Mouse (Mus musculus) urinary bladder, adult 2 months (tissue): ENCODE measurements at regions not wholly inside any gene's neighbourhood (a gene's known extent, or its start where the extent isn't known, plus 50 kb on each side); places are given as distances from the start of the nearest gene placed in this dataset.

Source experiments
- DNase-seq: peaks from one replicate; pipeline ENCODE4 v3.0.0; 2022; ENCODE audit warnings: low spot score

GRCm38 (mm10) chr4:105911678-105912077 is 122.0 kb downstream of the Gm12728 start:
- DNase-seq, result no peak

DNA sequence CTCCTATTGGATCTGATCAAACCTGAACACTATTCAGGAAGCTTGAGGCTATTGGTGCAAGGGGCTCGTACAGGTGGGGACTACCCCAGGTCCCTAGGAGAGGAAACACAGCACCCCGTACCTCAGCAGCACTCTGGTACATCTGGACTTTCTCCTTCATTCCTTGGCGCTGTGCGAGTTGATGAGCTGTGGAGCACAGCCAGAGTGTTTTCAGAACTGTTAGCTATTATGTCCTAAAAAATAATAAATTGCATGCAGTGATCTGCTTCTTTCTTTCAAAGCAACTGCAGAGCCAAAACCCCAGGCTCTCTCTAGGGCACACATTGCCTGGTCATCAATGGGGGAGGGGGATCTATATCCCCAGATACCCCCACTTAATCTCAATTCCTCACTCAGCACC is 122.6 kb downstream of the Gm12728 start:
- DNase-seq, result no peak

DNA sequence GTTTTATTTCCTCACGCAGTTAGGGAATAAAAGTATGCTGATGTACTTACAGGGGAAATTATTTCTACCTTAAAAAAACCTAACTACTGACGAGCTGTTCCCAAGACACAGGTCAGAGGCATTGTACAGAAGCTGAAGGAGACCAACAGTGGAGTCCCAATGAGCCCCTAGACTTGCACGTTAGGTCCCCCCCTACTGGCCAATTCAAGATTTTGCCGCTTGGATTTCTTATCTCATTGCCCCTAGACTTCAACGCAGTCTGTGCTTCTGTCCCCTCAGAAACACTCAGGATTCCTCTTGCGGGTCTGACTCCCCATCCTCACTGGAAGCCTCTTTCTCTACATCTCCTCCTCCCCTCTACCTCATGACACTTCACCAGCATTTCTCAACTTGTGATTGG is 125.3 kb downstream of the Gm12728 start:
- no peak for DNase-seq

GRCm38 (mm10) chr4:105916229-105916628 is 126.6 kb downstream of the Gm12728 start:
- no peak for DNase-seq

DNA sequence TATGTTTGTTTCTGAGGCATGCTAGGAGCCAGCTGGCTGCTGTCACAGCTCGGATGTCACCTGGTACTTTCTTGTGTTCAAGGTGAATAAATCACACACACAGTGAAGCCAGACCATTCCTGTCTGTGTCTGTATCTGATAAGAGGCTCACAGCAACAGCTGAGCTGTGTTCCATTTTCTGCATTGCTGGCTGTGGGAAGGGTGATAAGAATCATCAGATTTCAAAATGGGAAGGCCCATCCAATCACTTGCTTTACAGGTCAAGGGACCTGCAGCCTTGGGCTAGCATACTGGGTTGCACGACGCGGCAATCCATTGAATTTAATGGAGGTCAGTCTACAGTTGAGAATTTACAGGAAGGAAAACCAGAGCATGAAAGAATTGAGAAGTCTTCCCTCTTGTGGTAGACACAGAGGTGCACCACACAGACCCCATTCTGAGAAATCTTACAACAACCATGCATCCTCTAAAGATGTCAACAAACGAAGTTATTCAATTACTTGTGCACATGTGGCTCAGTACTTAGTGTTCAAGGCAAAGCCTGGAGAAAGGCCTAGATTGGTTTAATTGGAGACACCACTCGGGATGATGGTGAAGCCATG is 135.2 kb downstream of the Gm12728 start:
- DNase-seq, result no peak

DNA sequence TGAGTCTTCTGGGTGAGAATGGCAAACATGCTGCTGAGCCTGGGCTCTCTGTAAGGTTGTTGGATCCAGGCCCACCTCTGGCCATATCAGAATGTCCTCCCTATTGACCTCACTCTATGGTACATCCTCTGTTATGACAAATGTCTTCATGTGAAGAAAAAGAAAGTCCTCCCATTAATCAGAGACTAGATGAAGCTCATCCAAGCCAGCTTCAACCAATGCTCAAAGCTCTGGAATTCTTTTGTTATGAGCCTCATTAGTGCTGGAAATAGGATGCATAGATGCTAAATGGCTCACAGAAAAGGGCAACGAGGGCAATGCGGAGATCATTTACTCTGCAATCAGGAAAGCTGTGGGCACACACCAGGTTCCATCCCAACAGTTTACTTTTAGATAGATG is 135.8 kb downstream of the Gm12728 start:
- no peak for DNase-seq

- DNase-seq, result no peak
Observed at GRCm38 (mm10) chr4:105929658-105930057, 140.0 kb downstream of the Gm12728 start.

GRCm38 (mm10) chr4:105934971-105935370 is 145.3 kb downstream of the Gm12728 start:
- no peak for DNase-seq

DNA sequence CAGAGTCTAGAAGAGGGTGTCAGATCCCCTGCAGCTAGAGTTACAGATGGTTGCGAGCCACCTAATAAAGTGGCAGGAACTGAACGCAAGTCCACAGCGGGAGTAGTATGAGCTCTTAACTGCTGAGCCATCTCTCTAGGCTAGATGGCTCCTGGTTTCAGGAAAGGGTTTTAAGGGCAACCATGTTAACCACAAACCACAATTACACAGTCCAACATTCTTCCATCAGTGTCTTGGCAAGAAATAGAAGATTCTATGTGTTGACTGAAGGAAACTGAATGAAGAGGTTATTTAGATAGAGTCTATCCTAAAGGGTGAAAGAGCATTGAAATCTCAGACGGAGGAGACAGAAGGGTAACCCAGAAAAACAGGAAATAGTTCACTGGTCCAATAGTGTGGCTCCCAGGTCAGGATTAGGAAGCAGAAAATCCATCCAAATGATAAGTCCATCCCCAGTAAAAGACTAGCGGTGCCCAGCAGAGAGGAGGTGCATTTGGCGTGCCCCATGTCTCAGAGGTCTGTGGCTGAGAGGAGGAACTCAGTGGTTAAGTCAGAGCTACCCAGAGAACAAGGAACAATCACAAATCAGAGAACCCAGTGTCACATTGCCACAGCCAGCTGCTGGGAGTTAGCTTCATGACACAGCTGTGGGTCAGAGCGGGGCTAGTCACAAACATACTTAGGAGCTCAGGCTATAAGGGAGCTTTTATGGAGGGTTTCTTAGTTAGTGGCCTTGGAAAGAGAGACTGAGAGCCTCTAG is 147.3 kb downstream of the Gm12728 start:
- no peak for DNase-seq

DNA sequence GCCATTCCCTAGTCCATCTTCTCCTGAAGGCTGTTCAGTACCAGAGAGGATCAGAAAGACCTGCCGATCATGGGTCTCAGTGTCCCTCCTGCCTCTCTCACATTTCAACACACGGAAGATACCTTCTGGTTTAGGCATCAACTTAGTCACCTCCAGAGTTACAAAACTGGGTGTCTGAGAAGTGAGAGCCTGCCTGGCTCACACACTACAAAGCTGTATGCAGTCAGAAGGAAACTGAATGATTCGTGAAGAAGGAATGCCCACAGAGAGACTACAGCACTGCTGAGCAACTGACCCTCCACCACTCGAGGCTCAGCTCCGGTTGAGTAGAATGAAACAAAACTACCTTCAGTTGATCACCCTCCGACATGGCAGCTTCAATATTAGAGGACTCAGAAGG is 147.9 kb downstream of the Gm12728 start:
- no peak for DNase-seq

- DNase-seq, result no peak
Observed at GRCm38 (mm10) chr4:105938886-105939285, 149.2 kb downstream of the Gm12728 start.

- DNase-seq, result no peak
Observed at GRCm38 (mm10) chr4:105939636-105940199, 150.0 kb downstream of the Gm12728 start.

GRCm38 (mm10) chr4:105940891-105941290 is 151.2 kb downstream of the Gm12728 start:
- DNase-seq, result no peak

GRCm38 (mm10) chr4:105941785-105942184 is 152.1 kb downstream of the Gm12728 start:
- DNase-seq, result no peak

GRCm38 (mm10) chr4:105944962-105945361 is 155.3 kb downstream of the Gm12728 start:
- no peak for DNase-seq

DNA sequence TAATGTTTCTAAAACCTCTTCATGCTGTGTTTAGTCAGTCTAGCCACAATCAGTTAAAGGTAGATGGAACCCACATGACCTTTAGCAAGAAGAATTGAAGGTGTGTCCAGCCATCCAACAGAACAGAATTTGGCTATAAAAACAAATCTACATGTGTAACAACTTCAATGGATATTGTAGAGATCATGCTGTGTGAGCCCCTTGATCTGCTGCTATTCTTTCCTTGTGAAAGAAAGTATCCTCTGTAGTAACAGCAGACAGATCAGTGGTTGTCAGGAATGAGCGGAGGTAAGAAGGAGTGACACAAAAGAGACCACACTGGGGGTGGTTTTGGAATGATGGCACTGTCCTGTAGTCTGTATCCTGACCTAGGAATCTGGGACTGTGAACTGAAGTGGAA is 156.3 kb downstream of the Gm12728 start:
- no peak for DNase-seq

GRCm38 (mm10) chr4:105948326-105948725 is 158.7 kb downstream of the Gm12728 start:
- DNase-seq, result no peak

GRCm38 (mm10) chr4:105952406-105952805 is 162.7 kb downstream of the Gm12728 start:
- no peak for DNase-seq

DNA sequence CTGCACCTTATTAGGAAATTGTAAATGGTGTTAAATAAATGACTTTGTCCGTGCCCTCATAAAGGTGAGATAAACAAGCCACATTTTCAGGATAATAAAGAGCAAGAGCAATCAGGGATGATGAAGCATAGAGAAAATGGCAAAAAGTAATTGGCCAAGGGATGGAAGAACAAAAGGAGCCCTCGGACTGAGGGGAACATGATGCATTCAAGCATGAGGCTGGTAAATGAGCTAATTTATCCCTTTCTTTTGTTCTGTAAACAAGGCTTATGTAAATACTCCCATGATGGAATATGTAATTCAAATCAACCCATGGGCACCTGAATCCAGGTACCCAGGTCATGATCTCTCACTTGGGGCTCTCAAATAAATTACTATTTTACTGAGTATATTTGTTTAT is 166.8 kb downstream of the Gm12728 start:
- no peak for DNase-seq

GRCm38 (mm10) chr4:105958331-105958730 is 168.7 kb downstream of the Gm12728 start:
- DNase-seq, result no peak

DNA sequence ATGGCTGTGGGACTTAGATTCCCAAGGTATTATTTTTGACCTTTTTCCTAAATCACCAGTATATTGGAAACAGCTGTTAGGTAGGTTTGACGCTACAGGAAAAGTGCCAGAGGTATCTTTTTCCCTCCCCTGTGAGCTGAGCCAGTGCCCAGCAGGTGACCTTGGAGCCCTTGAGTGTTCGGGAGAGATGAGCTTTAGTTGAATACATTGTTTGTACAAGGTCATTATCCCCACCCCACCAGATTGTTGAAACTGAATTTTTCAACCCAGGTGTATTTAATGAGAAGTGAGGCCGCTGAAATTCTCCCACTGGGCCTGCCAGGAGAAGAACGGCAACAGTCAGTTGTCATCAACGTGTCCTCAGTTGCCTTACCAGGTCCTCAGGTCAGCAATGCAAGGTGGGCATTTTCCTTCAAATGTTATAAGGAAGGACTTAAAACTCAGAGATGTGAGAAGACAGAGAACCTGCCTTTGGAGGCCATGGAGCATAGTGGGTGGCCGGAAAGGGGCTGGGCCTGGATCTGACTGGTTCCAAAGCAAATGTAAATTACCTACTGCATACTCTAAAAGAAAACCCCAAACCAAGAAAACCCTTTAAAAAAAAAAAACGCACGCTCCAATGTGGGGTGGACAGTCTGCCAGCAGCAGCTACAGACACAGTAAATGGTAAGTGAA is 172.2 kb downstream of the Gm12728 start:
- no peak for DNase-seq

DNA sequence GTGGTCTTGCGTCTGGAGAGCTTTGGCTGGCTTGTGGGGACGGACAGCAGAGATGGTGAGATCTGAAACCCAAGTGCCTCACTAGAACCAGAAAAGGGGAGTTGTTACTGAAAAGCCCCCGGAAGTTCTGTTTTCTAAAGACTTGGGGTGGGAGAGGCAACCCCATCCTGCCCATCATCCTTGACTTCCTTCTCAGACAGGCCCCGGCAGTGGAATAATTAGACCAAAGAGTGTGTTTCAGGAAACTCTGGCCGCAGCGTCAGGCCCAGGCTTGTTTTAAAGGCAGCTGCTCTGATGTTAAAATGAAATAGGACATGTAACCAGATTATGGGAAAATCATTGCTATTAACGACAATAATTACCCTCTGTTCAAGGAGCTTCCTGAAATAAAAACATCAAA is 172.9 kb downstream of the Gm12728 start:
- peak; percentile 47 for DNase-seq

DNA sequence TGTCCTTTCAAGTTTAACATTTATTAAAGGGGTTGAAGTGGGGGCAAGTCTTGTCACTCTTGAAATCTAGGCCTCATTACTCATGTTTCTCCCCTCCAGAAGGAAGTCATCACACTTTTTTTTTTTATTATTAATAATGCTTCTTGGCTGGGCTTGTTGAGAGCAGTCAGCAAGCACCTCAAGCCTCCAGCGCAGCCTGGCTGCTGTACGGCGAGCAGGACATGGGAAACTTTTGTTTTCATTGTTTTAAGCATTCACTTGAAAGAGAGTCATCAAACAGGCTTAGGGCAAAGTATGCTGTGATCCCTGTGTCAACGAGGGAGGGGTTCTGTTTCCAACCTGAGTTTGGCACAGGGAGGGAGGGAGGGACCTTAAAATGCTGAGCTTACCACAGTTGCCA is 178.7 kb downstream of the Gm12728 start:
- DNase-seq, result no peak
